Mouse (Mus musculus) R1 (cell line): ENCODE data around the gene Rars.

ENCODE experiments used
- DNase-seq: peaks from one replicate; pipeline ENCODE4 v3.0.0-alpha.2; 2018; ENCODE audit warnings: low read depth, low spot score

The Rars gene

DNA sequence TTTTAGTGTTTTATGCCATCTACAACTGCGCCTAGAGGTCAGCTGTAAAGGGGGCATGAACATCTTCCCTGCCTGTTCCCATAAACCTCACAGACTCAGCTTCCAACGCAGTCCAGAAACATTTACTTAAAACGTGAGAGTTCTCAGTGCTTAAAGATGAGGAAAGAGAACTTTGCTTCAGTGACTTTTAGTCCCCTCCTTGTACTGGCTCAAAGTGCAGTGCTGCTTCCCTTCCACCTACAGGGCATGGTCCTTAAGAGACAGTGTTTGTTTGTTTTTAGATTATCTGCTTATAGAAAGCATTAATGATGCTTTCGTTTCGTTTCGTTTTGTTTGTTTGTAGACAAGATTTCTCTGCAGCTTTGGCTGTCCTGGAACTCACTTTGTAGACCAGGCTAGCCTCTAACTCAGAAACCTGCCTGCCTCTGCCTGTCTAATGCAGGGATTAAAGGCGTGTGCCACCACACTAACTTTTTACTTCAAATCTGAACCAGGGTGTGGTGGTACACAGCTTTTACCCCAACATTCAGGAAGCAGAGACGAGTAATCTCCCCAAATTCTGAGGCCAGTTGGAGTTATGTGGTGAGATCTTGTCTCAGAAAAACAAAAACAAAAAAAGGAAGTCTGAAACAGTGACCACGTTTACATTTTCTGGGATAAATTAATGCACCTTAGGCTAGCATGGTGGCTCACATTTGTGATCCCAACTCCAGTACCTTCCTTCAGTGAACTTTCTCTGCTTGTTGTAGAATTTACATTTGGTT lies 63.4 kb downstream of the Rars start:
- no peak for DNase-seq

DNA sequence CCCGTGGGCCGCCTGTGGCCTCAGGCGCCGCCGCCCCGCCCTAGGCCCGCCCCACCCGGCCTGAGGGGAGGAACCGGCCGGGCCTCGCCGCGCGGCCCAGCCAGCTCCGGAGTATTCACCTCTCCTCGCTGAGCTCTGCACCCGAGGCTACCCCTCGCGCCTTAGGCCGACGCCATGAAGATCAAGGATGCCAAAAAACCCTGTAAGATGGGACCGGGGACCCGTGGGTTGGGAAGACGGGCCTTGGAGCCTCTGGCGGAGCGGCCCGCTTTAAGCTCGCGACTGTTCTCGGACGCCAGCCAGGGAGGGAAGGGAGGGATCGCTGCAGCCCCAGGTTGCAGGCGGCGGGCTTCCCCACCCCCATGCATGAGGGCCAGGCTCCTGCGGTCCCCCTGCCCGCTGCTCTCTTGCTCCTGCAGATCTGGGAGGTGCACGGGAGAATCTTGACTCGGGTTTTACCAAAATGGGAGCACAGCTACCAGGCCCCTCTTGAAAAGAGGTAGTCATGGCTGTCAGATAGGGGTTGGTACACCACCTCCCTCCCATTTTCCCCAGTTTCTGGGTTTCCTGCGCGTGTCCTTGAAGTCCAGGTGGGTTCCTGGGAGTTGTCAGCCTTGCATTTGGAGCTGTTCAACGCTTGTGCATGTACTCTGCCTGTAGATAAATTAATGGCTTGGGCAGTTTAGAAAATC lies 64.4 kb downstream of the Rars start:
- peak; percentile 69 for DNase-seq

DNA sequence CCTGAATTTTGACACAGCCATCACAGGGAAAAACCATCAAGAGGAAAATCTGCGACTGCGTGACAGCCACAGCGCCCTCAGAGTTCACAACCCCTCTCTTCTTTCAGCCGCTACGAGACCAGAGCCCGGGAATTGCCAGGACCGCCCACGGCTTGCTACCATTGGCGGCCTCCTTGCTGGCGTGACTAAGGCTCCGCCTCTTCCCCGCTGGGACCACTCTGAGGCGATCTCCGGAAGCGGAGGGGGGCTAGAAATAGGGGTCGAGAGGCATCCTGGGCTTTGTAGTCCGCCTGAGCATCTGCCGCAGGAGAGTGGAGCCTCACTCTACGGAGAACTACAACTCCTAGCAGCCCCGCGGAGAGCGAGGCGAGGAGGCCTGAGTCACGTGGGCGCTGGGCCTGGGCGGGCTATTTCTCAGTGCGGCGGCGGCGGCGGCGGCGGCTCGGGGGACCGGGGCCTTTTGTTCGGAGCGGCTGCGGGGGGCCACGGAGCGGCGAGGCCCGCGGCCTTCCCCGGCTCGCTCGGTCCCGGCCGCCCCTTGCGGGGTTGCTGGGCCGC lies 65.0 kb downstream of the Rars start, which contains the start of gene Pank3:
Gene Pank3, plus strand, starts transcription at position 297 of the 558 bp plus-strand sequence.
- peak; percentile 99 for DNase-seq

DNA sequence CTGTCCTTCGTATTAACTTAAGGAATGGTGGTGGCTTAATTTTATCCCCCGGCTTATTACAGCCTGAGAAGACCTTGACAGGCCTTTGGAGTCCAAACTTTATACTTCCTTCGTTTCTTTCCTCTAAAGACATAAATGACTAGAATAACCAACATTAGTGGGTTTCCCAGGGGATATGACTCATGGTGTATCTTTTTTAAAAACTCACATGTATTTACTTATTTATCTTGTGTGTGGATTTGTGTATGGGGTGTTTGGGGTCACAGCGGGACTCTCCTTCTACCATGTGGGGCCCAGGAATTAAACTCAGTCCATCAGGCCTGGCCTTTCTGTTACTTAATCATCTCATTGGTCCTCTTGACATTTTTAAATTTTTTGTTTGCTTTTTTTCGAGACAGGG lies 67.5 kb downstream of the Rars start:
- no peak for DNase-seq

DNA sequence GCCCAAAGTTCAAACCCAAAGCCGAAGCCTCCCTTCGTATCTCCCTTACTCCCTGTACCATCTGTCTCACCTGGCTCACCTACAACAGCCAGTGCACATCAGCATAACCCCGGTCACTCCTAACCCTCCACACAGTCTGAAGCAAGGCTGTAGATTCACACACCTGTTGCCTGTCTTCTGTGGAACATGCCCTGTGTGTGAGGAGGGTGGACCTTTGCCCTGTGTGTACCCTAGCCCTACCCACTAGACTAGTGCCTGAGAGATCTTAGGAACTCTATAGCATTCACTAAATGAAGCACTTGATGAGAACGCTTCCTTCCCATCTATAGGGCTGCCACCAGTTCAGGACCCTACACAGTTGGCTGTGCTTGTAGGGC lies 73.7 kb downstream of the Rars start:
- DNase-seq: no peak

DNA sequence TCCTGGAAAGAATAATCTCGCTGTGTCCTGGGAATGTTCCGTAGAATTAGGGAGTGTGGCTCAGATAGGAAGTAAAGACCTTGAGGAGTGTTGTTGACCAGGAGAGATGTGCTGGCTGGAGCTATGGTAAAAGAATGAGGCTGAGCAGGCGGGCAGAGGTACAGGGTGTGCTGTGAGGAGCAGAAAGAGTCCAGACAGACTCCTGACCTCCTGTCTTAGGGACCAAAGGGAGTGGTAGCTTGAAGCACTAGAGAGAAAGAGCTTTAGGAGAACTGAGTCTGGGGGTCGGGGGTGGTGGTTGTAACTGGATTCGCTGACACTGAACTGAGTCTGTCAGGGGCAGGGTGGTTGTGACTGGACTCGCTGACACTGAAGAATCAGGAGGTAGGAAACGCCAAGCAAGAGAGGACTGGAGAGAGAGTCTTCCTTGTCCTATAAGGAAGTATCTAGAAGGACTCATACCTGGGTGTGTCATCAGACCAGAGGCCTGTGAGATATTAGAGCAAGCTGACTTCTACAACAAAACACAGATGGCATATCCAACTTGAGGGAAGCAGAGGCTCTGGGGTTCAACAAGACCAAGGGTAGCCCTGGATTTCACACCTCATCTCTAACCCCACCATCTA lies 74.2 kb downstream of the Rars start:
- no peak for DNase-seq
